Mouse (Mus musculus) limb, embryonic 15.5 days (tissue): ENCODE measurements at regions not wholly inside any gene's neighbourhood (a gene's known extent, or its start where the extent isn't known, plus 50 kb on each side); places are given as distances from the start of the nearest gene placed in this dataset.

Experiments used
- ATAC-seq: fragments of 200-750 bp; cut with Nextera tagmentation; 2 replicates; pipeline ENCODE4 v1.8.0; 2017; ENCODE audit warnings: low read depth, moderate TSS enrichment; ENCODE audit not compliant: insufficient number of reproducible peaks, low FRiP score, low TSS enrichment
- H3K27ac ChIP-seq: fragments of 300-500 bp; sonication (generic); 2 replicates; pipeline ENCODE4 v1.5.1; 2015; ENCODE audit warnings: moderate library complexity, mild to moderate bottlenecking, inconsistent platforms
- H3K27me3 ChIP-seq: fragments of 300-500 bp; sonication (generic); 2 replicates; pipeline ENCODE4 v1.6.1; 2015; ENCODE audit warnings: inconsistent platforms
- H3K36me3 ChIP-seq: fragments of 300-500 bp; sonication (generic); 2 replicates; pipeline ENCODE4 v1.6.1; 2015; ENCODE audit warnings: inconsistent platforms
- H3K4me1 ChIP-seq: fragments of 300-500 bp; sonication (generic); 2 replicates; pipeline ENCODE4 v1.6.1; 2015; ENCODE audit warnings: inconsistent platforms
- H3K4me2 ChIP-seq: fragments of 300-500 bp; sonication (generic); 2 replicates; pipeline ENCODE4 v1.6.1; 2015; ENCODE audit warnings: mild to moderate bottlenecking, inconsistent platforms
- H3K4me3 ChIP-seq: fragments of 300-500 bp; sonication (generic); 2 replicates; pipeline ENCODE4 v1.5.1; 2015; ENCODE audit warnings: mild to moderate bottlenecking, inconsistent platforms
- H3K9ac ChIP-seq: fragments of 300-500 bp; sonication (generic); 2 replicates; pipeline ENCODE4 v1.6.1; 2015; ENCODE audit warnings: inconsistent platforms
- H3K9me3 ChIP-seq: fragments of 300-500 bp; sonication (generic); 2 replicates; pipeline ENCODE4 v1.6.1; 2016; ENCODE audit warnings: inconsistent platforms
- WGBS: fragments of 180-500 bp; shearing (Covaris S2); methylation state at CpG from one replicate; pipeline ENCODE4 v1.1.7; 2015; 5-methylcytosine and 5-hydroxymethylcytosine counted together

DNA sequence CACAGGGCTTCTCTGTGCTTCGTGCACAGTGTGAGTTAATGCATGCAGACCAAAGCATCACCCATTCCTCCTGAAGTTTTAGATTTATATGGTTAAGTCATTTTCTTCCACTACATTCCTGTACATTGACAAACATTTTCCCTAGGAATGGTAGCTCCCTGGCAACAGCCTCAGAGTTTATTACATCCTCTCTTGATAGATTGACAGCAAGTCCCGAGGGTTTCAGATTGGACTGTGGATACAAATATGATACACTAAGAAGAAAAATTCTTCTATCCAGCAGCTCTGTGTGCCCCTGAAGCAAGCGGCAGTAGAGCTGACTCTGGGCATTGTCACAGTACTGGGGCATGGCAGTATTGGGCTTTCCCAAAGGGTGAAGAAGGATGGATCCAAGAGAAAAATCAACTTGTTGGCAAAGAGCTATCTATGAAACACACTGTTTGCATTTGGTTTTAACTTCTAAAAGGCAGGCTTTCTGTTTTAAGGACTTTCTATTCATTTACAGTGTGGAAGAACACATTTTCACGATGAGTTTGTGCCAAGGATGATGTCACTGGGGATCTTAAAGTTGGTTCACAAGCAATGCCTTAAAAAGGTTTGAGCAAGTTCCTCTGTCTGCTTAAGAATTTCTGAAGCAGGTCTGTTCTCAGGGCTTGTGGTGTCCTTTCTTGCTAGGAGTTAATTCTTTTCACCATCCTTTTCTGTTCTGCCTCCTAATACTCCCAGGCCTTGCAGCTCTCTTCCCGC lies 265.2 kb downstream of the Cd47 start:
- Histone ChIP-seq H3K4me3 (no peak overlapping the region), H3K4me2 (no peak overlapping the region), H3K9ac (no peak overlapping the region), H3K9me3 (no peaks in the 10 kb centered on the region), H3K36me3 (no peaks in the 10 kb centered on the region), H3K27ac (peak overlapping the region; percentile 27; the same call in 1 of the 2 replicates), H3K4me1 (0 out of 2 replicates have a peak, but pooled peaks cover 3% of the 10 kb centered on the region), H3K27me3 (no peaks in the 10 kb centered on the region)
- ATAC-seq, result no peak
- WGBS, result 54% methylated on average over 5 of the region's 5 CpGs

DNA sequence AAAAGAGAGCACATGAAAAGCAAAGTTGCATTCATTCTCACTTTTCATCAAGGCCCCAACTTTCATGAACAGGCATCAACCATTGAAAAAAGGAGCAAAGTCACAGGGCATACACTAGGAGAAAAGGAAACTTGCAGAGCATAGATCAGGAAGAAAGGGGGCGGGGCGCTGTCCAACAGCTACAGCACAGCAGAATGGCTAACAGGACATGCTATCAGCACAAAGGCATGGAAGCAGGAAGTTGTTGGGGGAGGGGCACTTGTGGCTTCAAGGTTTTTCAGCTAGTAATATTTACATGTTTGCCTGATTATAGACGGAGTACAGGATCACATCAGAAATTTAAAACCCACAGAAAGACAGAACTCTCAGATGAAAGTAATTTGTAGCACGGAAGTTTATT lies 268.7 kb downstream of the Cd47 start:
- no peak for ATAC-seq

DNA sequence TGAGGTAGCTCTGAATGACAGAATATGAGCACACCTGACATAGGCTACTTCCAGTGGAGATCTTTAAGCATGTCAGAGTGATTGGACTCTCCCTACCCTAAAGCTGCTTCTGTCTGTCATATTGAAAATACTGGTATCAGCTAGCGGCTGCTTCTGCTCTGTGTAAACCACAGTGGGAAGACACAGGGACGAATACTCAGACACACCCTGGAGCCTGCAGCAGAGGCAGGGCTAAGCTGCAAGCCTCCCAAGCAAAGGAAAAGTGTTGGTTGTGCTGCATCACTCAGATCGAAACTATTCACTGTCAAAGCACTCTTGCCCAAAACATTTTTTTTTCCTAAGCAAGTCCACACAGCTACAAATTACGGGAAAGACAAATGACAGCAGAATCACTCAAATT lies 270.4 kb downstream of the Cd47 start:
- H3K4me2 ChIP-seq, result no peak overlapping the region
- H3K9ac ChIP-seq, result no peak overlapping the region
- ATAC-seq, result no peak
- H3K4me3 ChIP-seq, result no peak overlapping the region
- no peaks in the 10 kb centered on the region for H3K9me3 ChIP-seq
- H3K27me3 ChIP-seq, result no peaks in the 10 kb centered on the region
- H3K27ac ChIP-seq, result no peak overlapping the region
- WGBS, result 56% methylated on average over 4 of the region's 4 CpGs
- no peaks in the 10 kb centered on the region for H3K36me3 ChIP-seq
- no peaks in the 10 kb centered on the region for H3K4me1 ChIP-seq

More for the DNA sequence above, 268.7 kb downstream of the Cd47 start:
- Histone ChIP-seq H3K4me2 (no peak overlapping the region), H3K4me1 (0 out of 2 replicates have a peak, but pooled peaks cover 3% of the 10 kb centered on the region), H3K4me3 (no peak overlapping the region), H3K27ac (no peak overlapping the region), H3K9ac (no peak overlapping the region), H3K36me3 (no peaks in the 10 kb centered on the region), H3K9me3 (no peaks in the 10 kb centered on the region), H3K27me3 (no peaks in the 10 kb centered on the region)
- 65% methylated on average over 4 of the region's 4 CpGs for WGBS

DNA sequence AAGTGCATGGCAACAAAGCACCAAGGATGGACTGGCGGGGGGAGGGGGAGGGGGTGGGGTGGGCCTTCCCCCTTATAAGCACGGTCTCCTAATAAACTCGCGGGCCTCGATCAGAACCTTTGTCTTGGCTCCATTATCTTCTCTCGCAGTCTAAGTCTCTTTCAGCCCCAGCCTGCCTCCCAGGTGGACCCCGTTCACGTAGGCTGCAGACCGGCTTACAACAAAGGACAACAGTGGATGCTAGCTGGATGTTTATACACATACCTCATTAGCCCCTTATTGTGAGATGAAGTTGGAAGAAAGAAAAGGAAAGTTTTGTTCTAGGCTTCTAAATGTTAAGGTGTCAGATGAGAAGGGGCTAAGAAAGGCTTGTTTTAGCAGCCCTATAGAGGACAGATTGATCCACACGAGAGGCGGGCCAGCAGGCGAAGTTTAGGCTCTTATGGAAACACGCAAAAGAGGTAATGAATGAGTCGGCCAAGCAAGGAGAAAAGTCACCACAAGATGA lies 272.6 kb downstream of the Cd47 start:
- no peaks in the 10 kb centered on the region for H3K36me3 ChIP-seq
- H3K9ac ChIP-seq, result no peak overlapping the region
- no peak overlapping the region for H3K4me3 ChIP-seq
- no peak overlapping the region for H3K4me2 ChIP-seq
- no peak overlapping the region for H3K27ac ChIP-seq
- ATAC-seq, result no peak
- H3K4me1 ChIP-seq, result no peaks in the 10 kb centered on the region
- 47% methylated on average over 14 of the region's 14 CpGs for WGBS
- H3K9me3 ChIP-seq, result no peaks in the 10 kb centered on the region
- no peaks in the 10 kb centered on the region for H3K27me3 ChIP-seq

DNA sequence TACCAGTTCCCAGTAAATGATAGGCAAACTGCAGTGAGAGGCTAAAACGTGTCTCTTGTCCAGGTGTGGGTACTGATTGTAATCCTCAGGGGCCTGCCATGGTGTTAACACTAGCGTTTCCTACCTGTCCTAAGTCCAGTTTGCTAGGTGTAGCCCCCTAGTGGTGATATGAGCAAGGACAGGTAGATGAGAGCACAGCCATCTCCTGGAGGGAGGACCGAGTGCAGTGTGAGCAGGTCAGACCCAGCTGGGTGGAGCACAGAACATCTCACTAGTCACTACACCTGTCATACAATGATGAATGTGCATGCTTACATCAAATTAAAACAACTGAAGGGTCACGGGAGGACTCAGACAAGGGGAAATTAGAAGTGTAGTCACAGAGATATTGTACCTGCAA lies 273.6 kb downstream of the Cd47 start:
- ATAC-seq, result no peak
- no peak overlapping the region for H3K4me3 ChIP-seq
- no peaks in the 10 kb centered on the region for H3K27me3 ChIP-seq
- no peaks in the 10 kb centered on the region for H3K36me3 ChIP-seq
- no peak overlapping the region for H3K4me2 ChIP-seq
- 65% methylated on average over 4 of the region's 4 CpGs for WGBS
- H3K9ac ChIP-seq, result no peak overlapping the region
- H3K4me1 ChIP-seq, result no peaks in the 10 kb centered on the region
- H3K9me3 ChIP-seq, result no peaks in the 10 kb centered on the region
- H3K27ac ChIP-seq, result no peak overlapping the region

DNA sequence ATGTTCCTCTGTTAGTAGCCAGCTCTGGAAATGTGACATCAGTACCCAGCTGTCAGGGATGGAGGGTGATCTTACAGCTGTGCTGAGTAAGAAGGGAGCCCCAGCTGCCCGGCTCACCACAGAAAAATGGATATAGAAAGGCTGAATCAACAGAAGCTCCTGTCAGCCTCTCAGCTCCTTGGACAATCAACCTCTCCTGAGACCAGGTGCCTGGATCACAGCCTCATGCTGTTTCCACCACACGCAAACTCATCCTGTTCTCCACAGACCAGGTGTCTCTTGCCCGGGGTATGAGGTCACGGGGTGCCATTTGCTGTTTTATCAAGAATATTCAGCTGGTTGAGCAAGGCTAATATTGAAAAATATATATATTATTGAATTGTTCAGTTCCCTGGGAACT lies 275.3 kb downstream of the Cd47 start:
- Histone ChIP-seq H3K27ac (no peak overlapping the region), H3K27me3 (no peaks in the 10 kb centered on the region), H3K9ac (no peak overlapping the region), H3K9me3 (no peaks in the 10 kb centered on the region), H3K36me3 (no peaks in the 10 kb centered on the region), H3K4me2 (no peak overlapping the region), H3K4me1 (no peaks in the 10 kb centered on the region), H3K4me3 (no peak overlapping the region)
- WGBS, result 59% methylated on average over 4 of the region's 4 CpGs
- ATAC-seq, result no peak

DNA sequence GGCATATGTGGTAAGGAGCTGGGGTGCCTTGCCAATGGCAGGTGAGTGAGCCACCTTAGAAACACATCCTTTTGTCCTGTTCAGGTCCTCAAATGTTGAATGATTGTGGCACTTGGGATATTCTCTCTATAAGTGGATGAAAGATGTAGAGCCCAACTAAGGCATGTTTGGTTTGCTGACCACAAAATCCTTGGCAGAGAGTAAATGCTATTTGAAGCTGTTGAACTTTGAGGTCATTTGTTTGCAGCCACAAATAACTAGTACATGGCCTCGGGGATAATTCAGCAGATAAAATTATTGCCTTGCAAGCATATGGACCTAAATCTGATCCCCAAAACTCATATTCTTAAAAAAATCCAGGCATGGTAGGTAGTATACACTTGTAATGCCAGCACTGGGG lies 281.2 kb downstream of the Cd47 start:
- H3K27me3 ChIP-seq, result no peaks in the 10 kb centered on the region
- WGBS, result 65% methylated on average over 1 of the region's 1 CpGs
- no peak for ATAC-seq

DNA sequence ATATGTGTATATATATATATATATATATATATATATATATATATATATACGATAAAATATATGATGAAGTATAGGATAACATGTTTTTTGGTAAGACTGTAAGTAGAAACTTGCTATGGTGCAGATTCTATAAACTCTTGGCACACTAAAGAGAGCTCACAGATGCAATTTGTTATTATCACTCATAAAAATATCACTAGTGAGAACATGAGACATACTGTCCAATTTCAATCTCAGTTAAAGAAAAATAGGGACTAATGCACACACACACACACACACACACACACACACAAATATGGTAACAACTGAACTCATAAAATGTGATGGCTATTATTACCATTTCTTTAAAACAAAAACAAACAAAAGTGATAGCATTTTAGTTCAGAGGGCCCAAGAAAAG lies 292.0 kb downstream of the Cd47 start:
- H3K36me3 ChIP-seq, result no peaks in the 10 kb centered on the region
- H3K9ac ChIP-seq, result no peak overlapping the region
- no peak overlapping the region for H3K4me2 ChIP-seq
- 68% methylated on average over 1 of the region's 1 CpGs for WGBS
- no peak overlapping the region for H3K4me3 ChIP-seq
- H3K4me1 ChIP-seq, result no peaks in the 10 kb centered on the region
- no peaks in the 10 kb centered on the region for H3K9me3 ChIP-seq
- H3K27me3 ChIP-seq, result no peaks in the 10 kb centered on the region
- no peak overlapping the region for H3K27ac ChIP-seq
- ATAC-seq, result no peak

More for the DNA sequence above, 281.2 kb downstream of the Cd47 start:
- Histone ChIP-seq H3K27ac (no peak overlapping the region), H3K4me1 (no peaks in the 10 kb centered on the region), H3K4me3 (no peak overlapping the region), H3K9me3 (no peaks in the 10 kb centered on the region), H3K4me2 (no peak overlapping the region), H3K9ac (no peak overlapping the region), H3K36me3 (no peaks in the 10 kb centered on the region)

DNA sequence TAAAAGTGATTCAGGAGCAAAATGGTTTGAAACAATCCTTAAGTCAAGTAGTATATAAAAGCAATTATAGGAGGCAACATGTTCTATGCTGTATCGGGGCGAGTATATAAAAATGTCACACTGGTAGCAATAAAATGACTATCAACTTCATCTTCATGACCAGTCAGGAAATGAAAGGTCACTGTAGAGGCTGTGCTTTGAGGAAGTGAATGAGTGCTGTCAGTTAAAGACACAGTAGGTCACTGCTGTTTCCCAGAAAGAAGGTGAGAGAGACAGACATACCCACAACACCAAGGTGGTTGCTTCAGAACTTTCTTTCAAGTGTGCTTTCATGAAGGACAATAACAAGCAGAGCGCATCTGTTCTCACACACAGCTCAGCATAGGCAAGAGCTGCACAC lies 292.4 kb downstream of the Cd47 start:
- no peaks in the 10 kb centered on the region for H3K4me1 ChIP-seq
- no peak overlapping the region for H3K4me3 ChIP-seq
- H3K27ac ChIP-seq, result no peak overlapping the region
- WGBS, result 65% methylated on average over 3 of the region's 3 CpGs
- no peaks in the 10 kb centered on the region for H3K9me3 ChIP-seq
- no peaks in the 10 kb centered on the region for H3K27me3 ChIP-seq
- H3K9ac ChIP-seq, result no peak overlapping the region
- ATAC-seq, result no peak
- no peaks in the 10 kb centered on the region for H3K36me3 ChIP-seq
- H3K4me2 ChIP-seq, result no peak overlapping the region

DNA sequence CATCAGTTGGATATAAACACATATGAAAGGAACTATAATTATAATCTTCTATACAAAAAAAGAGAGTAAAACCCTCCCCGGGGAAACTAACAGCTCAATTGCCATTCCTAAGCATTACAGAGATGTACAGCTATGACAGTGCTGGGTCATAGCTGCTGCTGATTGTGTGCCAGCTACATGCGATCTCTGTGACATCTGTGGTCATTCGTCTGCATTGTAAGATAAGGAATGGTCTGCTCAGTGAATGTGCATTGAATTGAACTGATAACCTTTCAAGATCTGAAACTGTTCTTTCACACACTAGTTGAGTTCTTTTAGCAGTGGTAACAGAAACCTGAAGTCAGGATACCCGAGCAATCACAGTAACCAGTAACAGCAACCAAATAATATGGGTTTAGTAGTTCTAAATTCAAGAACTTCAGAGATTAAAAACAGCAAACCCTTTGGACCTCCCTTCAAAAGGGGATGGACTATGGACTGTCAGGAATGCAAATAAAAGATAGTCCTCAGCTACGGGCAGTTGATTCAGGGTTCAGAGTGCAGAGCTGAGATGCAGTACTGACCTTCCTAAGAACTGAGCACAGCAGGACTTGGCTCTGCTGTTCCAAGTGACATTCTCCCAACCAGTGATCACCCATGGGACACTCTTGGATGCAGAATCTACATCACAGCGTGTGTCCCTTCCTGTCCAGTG lies 295.7 kb downstream of the Cd47 start:
- Histone ChIP-seq H3K9ac (no peak overlapping the region), H3K27ac (no peak overlapping the region), H3K9me3 (no peaks in the 10 kb centered on the region), H3K36me3 (no peaks in the 10 kb centered on the region), H3K27me3 (no peaks in the 10 kb centered on the region), H3K4me3 (no peak overlapping the region), H3K4me1 (no peaks in the 10 kb centered on the region), H3K4me2 (no peak overlapping the region)
- WGBS, result 65% methylated on average over 6 of the region's 6 CpGs
- no peak for ATAC-seq

DNA sequence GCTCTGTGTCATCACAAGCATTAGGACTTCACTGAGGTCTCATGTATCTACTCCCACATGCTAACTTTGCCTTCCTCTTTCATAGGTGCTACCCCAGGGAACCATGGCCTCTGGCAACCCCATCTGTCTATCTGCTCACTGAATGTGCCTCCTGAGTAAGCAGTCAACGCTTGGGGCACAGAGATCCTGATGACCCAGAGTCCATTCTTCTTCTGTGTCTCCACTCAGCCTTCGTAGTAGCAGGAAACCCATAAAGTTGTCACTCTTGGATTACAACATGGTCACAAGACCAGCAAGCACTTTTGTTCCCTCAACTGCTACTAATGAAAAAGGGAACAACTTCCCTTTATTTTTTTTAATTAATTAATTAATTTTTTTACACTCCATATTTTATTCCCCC lies 296.2 kb downstream of the Cd47 start:
- H3K27ac ChIP-seq, result no peak overlapping the region
- no peaks in the 10 kb centered on the region for H3K9me3 ChIP-seq
- WGBS, result 61% methylated on average over 2 of the region's 2 CpGs
- no peak overlapping the region for H3K4me2 ChIP-seq
- no peaks in the 10 kb centered on the region for H3K36me3 ChIP-seq
- H3K27me3 ChIP-seq, result no peaks in the 10 kb centered on the region
- H3K4me1 ChIP-seq, result no peaks in the 10 kb centered on the region
- no peak overlapping the region for H3K4me3 ChIP-seq
- ATAC-seq, result no peak
- H3K9ac ChIP-seq, result no peak overlapping the region

DNA sequence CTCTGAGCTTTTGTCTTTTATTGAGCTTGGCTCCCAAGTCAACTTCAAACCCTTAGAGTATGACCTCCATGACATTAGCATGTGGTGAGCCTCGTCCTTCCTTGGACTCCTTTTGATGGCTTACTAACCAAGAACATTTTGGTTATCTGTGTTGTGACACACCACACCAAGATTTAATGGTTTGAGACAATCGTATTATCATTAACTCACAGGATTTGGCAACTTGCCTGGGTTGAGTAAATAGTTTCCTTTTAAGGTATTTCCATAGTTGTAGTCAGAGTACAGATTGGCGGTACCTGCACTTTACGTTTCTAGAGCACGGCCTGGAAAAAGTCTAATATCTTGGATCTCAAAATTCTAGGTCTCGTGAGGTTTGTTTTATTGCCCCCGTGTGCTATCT lies 303.0 kb downstream of the Cd47 start:
- Histone ChIP-seq H3K9me3 (no peaks in the 10 kb centered on the region), H3K27ac (no peak overlapping the region), H3K36me3 (no peaks in the 10 kb centered on the region), H3K27me3 (no peaks in the 10 kb centered on the region), H3K4me2 (no peak overlapping the region), H3K4me1 (no peaks in the 10 kb centered on the region), H3K9ac (no peak overlapping the region), H3K4me3 (no peak overlapping the region)
- no peak for ATAC-seq
- WGBS, result 65% methylated on average over 7 of the region's 7 CpGs
